Mouse (Mus musculus): ENCODE results near the gene Siah3. TPM values are rescaled to one million over a fixed set of nuclear protein-coding genes. Genes with fewer than 3 reads are reported as not detected.

The Siah3 gene
- polyA plus RNA-seq, 1 experiment from 2014 or later, result 6.9 TPM

- Histone ChIP-seq H3K9me3 (no peaks in the 10 kb centered on the region), H3K36me3 (no peaks in the 10 kb centered on the region), H3K4me3 (no peak overlapping the region), H3K9ac (no peak overlapping the region), H3K27ac (replicated peaks) (peak overlapping the region; percentile 75), H3K4me2 (no peak overlapping the region), H3K4me1 (replicated peaks) (peaks cover 26% of the 10 kb centered on the region), H3K27me3 (no peaks in the 10 kb centered on the region)
- WGBS, result 50% methylated on average over 9 of the region's 9 CpGs
- ATAC-seq (ENCODE audit: low read depth), result peak; percentile 81
Measured at GRCm38 (mm10) chr14:75473061-75473930, 17.5 kb downstream of the Siah3 start.

- Histone ChIP-seq H3K4me3 (no peak overlapping the region), H3K9ac (no peak overlapping the region), H3K27ac (replicated peaks) (no peak overlapping the region), H3K27me3 (no peaks in the 10 kb centered on the region), H3K36me3 (no peaks in the 10 kb centered on the region), H3K9me3 (no peaks in the 10 kb centered on the region), H3K4me1 (replicated peaks) (peaks cover 26% of the 10 kb centered on the region), H3K4me2 (no peak overlapping the region)
- ATAC-seq (ENCODE audit: low read depth), result no peak
- 97% methylated on average over 2 of the region's 2 CpGs for WGBS
Measured at GRCm38 (mm10) chr14:75475887-75476286, 20.1 kb downstream of the Siah3 start.

- Histone ChIP-seq H3K9ac (no peak overlapping the region), H3K9me3 (no peaks in the 10 kb centered on the region), H3K36me3 (no peaks in the 10 kb centered on the region), H3K4me1 (replicated peaks) (peaks cover 30% of the 10 kb centered on the region), H3K27ac (replicated peaks) (peak overlapping the region; percentile 80), H3K4me2 (no peak overlapping the region), H3K4me3 (no peak overlapping the region), H3K27me3 (no peaks in the 10 kb centered on the region)
- WGBS, result 64% methylated on average over 15 of the region's 15 CpGs
- peak; percentile 81 for ATAC-seq (ENCODE audit: low read depth)
Measured at GRCm38 (mm10) chr14:75482231-75483175, 26.7 kb downstream of the Siah3 start.

GRCm38 (mm10) chr14:75483176-75483546 is 27.4 kb downstream of the Siah3 start:
- Histone ChIP-seq H3K36me3 (no peaks in the 10 kb centered on the region), H3K27me3 (no peaks in the 10 kb centered on the region), H3K9ac (no peak overlapping the region), H3K9me3 (no peaks in the 10 kb centered on the region), H3K27ac (replicated peaks) (peak overlapping the region; percentile 80), H3K4me1 (replicated peaks) (peaks cover 34% of the 10 kb centered on the region), H3K4me3 (no peak overlapping the region), H3K4me2 (no peak overlapping the region)
- ATAC-seq (ENCODE audit: low read depth), result peak; percentile 75
- 56% methylated on average over 6 of the region's 6 CpGs for WGBS

- H3K36me3 ChIP-seq, result no peaks in the 10 kb centered on the region
- no peaks in the 10 kb centered on the region for H3K9me3 ChIP-seq
- H3K4me2 ChIP-seq, result no peak overlapping the region
- no peak overlapping the region for H3K4me3 ChIP-seq
- no peaks in the 10 kb centered on the region for H3K27me3 ChIP-seq
- H3K27ac ChIP-seq (replicated peaks), result no peak overlapping the region
- H3K9ac ChIP-seq, result no peak overlapping the region
- peaks cover 32% of the 10 kb centered on the region for H3K4me1 ChIP-seq (replicated peaks)
- no peak for ATAC-seq (ENCODE audit: low read depth)
- WGBS, result 69% methylated on average over 7 of the region's 7 CpGs
Measured at GRCm38 (mm10) chr14:75487932-75488331, 32.1 kb downstream of the Siah3 start.

GRCm38 (mm10) chr14:75493555-75494194 is 37.9 kb downstream of the Siah3 start:
- no peaks in the 10 kb centered on the region for H3K27me3 ChIP-seq
- no peak overlapping the region for H3K9ac ChIP-seq
- H3K4me2 ChIP-seq, result no peak overlapping the region
- peak overlapping the region; percentile 46; the same call in 1 of the 2 replicates for H3K27ac ChIP-seq (replicated peaks)
- H3K36me3 ChIP-seq, result no peaks in the 10 kb centered on the region
- H3K4me1 ChIP-seq (replicated peaks), result peaks cover 26% of the 10 kb centered on the region
- peak; percentile 37; the same call in 1 of the 2 replicates for ATAC-seq (ENCODE audit: low read depth)
- H3K9me3 ChIP-seq, result no peaks in the 10 kb centered on the region
- 68% methylated on average over 14 of the region's 14 CpGs for WGBS
- H3K4me3 ChIP-seq, result no peak overlapping the region

- Histone ChIP-seq H3K27ac (replicated peaks) (no peak overlapping the region), H3K27me3 (no peaks in the 10 kb centered on the region), H3K36me3 (no peaks in the 10 kb centered on the region), H3K4me2 (no peak overlapping the region), H3K9ac (no peak overlapping the region), H3K4me1 (replicated peaks) (peaks cover 26% of the 10 kb centered on the region), H3K4me3 (no peak overlapping the region), H3K9me3 (no peaks in the 10 kb centered on the region)
- whole genome bisulfite sequencing, result 12% methylated on average over 6 of the region's 6 CpGs
- no peak for ATAC-seq (ENCODE audit: low read depth)
Measured at GRCm38 (mm10) chr14:75494926-75495325, 39.1 kb downstream of the Siah3 start.

GRCm38 (mm10) chr14:75501501-75501990 is 45.8 kb downstream of the Siah3 start:
- no peaks in the 10 kb centered on the region for H3K9me3 ChIP-seq
- no peak for ATAC-seq (ENCODE audit: low read depth)
- H3K9ac ChIP-seq, result no peak overlapping the region
- H3K4me3 ChIP-seq, result no peak overlapping the region
- WGBS, result 21% methylated on average over 3 of the region's 3 CpGs
- H3K27me3 ChIP-seq, result no peaks in the 10 kb centered on the region
- H3K4me1 ChIP-seq (replicated peaks), result peaks cover 32% of the 10 kb centered on the region
- H3K36me3 ChIP-seq, result no peaks in the 10 kb centered on the region
- H3K27ac ChIP-seq (replicated peaks), result no peak overlapping the region
- H3K4me2 ChIP-seq, result no peak overlapping the region

- no peak overlapping the region for H3K4me3 ChIP-seq
- WGBS, result 63% methylated on average over 8 of the region's 8 CpGs
- ATAC-seq (ENCODE audit: low read depth), result no peak
- no peaks in the 10 kb centered on the region for H3K27me3 ChIP-seq
- no peaks in the 10 kb centered on the region for H3K9me3 ChIP-seq
- no peak overlapping the region for H3K9ac ChIP-seq
- H3K36me3 ChIP-seq, result no peaks in the 10 kb centered on the region
- peaks cover 32% of the 10 kb centered on the region for H3K4me1 ChIP-seq (replicated peaks)
- H3K4me2 ChIP-seq, result no peak overlapping the region
- H3K27ac ChIP-seq (replicated peaks), result 0 out of 2 replicates have a peak overlapping the region, but pooled peaks have one; percentile 23
Measured at GRCm38 (mm10) chr14:75502446-75502845, 46.7 kb downstream of the Siah3 start.

GRCm38 (mm10) chr14:75504255-75504654 is 48.5 kb downstream of the Siah3 start:
- H3K4me3 ChIP-seq, result no peak overlapping the region

GRCm38 (mm10) chr14:75505126-75505840 is 49.5 kb downstream of the Siah3 start:
- peak; percentile 74 for ATAC-seq (ENCODE audit: low read depth)
- Histone ChIP-seq H3K9me3 (no peaks in the 10 kb centered on the region), H3K4me2 (no peak overlapping the region), H3K4me1 (replicated peaks) (peaks cover 32% of the 10 kb centered on the region), H3K4me3 (no peak overlapping the region), H3K9ac (no peak overlapping the region), H3K27ac (replicated peaks) (peak overlapping the region; percentile 54; the same call in 1 of the 2 replicates), H3K36me3 (no peaks in the 10 kb centered on the region), H3K27me3 (no peaks in the 10 kb centered on the region)
- 19% methylated on average over 8 of the region's 8 CpGs for WGBS

More at GRCm38 (mm10) chr14:75504255-75504654, 48.5 kb downstream of the Siah3 start:
- ATAC-seq (ENCODE audit: low read depth), result no peak
- H3K27ac ChIP-seq (replicated peaks), result no peak overlapping the region
- H3K9me3 ChIP-seq, result no peaks in the 10 kb centered on the region
- 53% methylated on average over 2 of the region's 2 CpGs for WGBS
- H3K9ac ChIP-seq, result no peak overlapping the region
- no peaks in the 10 kb centered on the region for H3K36me3 ChIP-seq
- no peak overlapping the region for H3K4me2 ChIP-seq
- H3K27me3 ChIP-seq, result no peaks in the 10 kb centered on the region
- peaks cover 32% of the 10 kb centered on the region for H3K4me1 ChIP-seq (replicated peaks)

Data from neural tube, embryonic 13.5 days (tissue).